Mouse (Mus musculus) lung, embryonic 16.5 days (tissue): ENCODE results near the gene Entpd5. TPM values are rescaled to one million over a fixed set of nuclear protein-coding genes. Genes with fewer than 3 reads are reported as not detected.

Source experiments
- ATAC-seq: fragments of 200-750 bp; cut with Nextera tagmentation; 2 replicates; pipeline ENCODE4 v1.8.0; 2017; ENCODE audit warnings: low read depth, mild to moderate bottlenecking, moderate library complexity
- H3K27ac ChIP-seq: fragments of 300-500 bp; sonication (generic); 2 replicates; pipeline ENCODE4 v1.5.1; 2014; ENCODE audit warnings: mild to moderate bottlenecking, control low read depth, low read length
- H3K27me3 ChIP-seq: fragments of 300-500 bp; sonication (generic); 2 replicates; pipeline ENCODE4 v1.6.1; 2014; ENCODE audit warnings: low read depth, low read length, mixed read lengths; ENCODE audit not compliant: control insufficient read depth, insufficient read depth
- H3K36me3 ChIP-seq: fragments of 300-500 bp; sonication (generic); 2 replicates; pipeline ENCODE4 v1.6.1; 2014; ENCODE audit warnings: low read length; ENCODE audit not compliant: control insufficient read depth, insufficient read depth
- H3K4me1 ChIP-seq: fragments of 300-500 bp; sonication (generic); replicated peaks from 2 replicates; pipeline ENCODE4 v1.6.1; 2014; ENCODE audit warnings: low read length, mixed read lengths; ENCODE audit not compliant: control insufficient read depth, insufficient read depth
- H3K4me2 ChIP-seq: fragments of 300-500 bp; sonication (generic); 2 replicates; pipeline ENCODE4 v1.6.1; 2014; ENCODE audit warnings: low read depth, low read length, control low read depth
- H3K4me3 ChIP-seq: fragments of 300-500 bp; sonication (generic); 2 replicates; pipeline ENCODE4 v1.5.1; 2014; ENCODE audit warnings: mild to moderate bottlenecking, low read length, control low read depth
- H3K9ac ChIP-seq: fragments of 300-500 bp; sonication (generic); 2 replicates; pipeline ENCODE4 v1.6.1; 2014; ENCODE audit warnings: low read length, control low read depth
- H3K9me3 ChIP-seq: fragments of 300-500 bp; sonication (generic); 2 replicates; pipeline ENCODE4 v1.6.1; 2016; ENCODE audit warnings: low read length; ENCODE audit not compliant: control insufficient read depth
- WGBS: fragments of 180-500 bp; shearing (Covaris S2); extraction: QIAGEN DNeasy Blood & Tissue Kit; methylation state at CpG from one replicate; pipeline ENCODE4 v1.1.7; 2014; 5-methylcytosine and 5-hydroxymethylcytosine counted together
- polyA plus RNA-seq: library from polyadenylated mRNA; unstranded; fragments of >200 nt; fragmentation: Nextera tagmentation; extraction: Ambion mirVana; gene quantifications from 2 replicates; pipeline ENCODE4 v1.2.1, GENCODE M21; 2015

Entpd5 gene
- polyA plus RNA-seq, 1 experiment from 2014 or later, result 19.1 TPM

DNA sequence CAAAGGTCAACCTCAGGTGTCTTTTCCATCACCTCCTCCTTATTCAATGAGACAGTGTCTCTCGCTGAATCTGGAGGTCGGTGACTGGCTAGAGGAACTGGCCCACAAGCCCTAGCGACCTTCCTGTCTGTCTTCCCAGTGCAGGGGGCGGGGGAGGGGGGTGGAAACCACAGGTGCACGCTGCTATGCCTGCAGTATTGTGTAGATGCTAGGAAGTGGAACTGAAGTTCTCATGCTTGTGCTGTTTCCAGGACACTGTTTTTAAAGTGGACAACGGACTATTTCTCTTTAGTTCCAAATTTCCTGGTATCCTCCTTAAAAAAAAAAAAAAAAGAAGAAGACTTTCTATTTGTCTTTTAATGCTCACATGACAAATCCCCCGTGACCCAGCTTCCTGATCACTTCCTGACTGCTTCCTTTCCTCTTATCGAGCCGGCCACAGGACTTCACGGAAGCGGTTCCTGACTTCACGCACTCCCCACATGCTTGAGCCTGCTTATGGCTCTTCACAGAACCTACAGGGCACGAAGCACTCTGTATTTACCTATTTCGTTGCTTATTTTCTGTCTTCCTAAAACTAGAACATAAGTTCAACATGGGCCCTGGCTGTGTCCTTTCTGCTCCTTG, 19.9 kb downstream of the Entpd5 start:
- 60% methylated on average over 14 of the region's 14 CpGs for WGBS
- H3K9me3 ChIP-seq, result no peaks in the 10 kb centered on the region
- peaks cover 12% of the 10 kb centered on the region for H3K4me1 ChIP-seq
- no peaks in the 10 kb centered on the region for H3K36me3 ChIP-seq
- H3K9ac ChIP-seq, result no peak overlapping the region
- H3K27ac ChIP-seq, result no peak overlapping the region
- no peak overlapping the region for H3K4me3 ChIP-seq
- no peak for ATAC-seq
- no peaks in the 10 kb centered on the region for H3K27me3 ChIP-seq
- H3K4me2 ChIP-seq, result 0 out of 2 replicates have a peak overlapping the region, but pooled peaks have one; percentile 12

DNA sequence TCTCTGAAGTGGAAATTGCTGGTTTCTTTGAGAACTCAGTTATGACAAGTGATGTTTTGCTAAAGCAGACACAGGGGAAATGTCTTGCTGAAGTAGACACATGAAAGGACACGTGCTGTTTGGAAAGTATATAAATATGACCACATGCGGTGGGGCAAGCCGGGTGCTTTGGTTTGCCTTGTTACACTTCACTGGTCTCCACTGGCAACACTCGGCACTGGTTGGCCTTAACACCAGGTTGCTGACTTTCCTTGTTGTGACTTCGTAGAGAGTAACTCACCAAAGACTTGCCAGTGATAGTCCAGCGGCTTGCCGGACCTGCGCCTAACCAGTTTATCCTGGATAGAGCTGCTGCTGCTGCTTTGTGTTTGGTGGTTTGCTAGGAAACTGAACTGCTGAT, 20.7 kb downstream of the Entpd5 start:
- Histone ChIP-seq H3K4me3 (no peak overlapping the region), H3K9ac (no peak overlapping the region), H3K27me3 (no peaks in the 10 kb centered on the region), H3K9me3 (no peaks in the 10 kb centered on the region), H3K36me3 (no peaks in the 10 kb centered on the region), H3K27ac (no peak overlapping the region), H3K4me2 (no peak overlapping the region), H3K4me1 (peaks cover 12% of the 10 kb centered on the region)
- 81% methylated on average over 8 of the region's 8 CpGs for WGBS
- no peak for ATAC-seq

DNA sequence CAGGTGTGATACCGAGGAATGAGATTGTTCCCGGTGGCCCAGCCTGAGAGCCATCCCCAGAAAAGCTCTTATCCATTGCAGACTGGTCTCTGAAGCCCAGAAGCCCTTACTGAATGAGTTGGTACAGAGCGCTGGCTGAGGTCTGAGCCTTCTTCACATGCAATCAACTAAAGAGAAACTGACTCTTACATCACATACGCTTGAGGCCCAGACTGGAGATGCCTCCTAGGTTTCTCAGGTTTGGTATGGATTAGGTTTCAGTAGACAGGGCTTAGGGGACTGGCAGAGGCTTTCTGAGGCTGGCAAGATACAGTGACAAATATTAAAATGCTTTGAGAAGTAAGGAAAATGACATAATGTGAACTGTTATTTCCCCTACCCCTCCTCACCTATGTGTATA, 23.4 kb downstream of the Entpd5 start:
- 75% methylated on average over 4 of the region's 4 CpGs for WGBS
- no peak overlapping the region for H3K9ac ChIP-seq

DNA sequence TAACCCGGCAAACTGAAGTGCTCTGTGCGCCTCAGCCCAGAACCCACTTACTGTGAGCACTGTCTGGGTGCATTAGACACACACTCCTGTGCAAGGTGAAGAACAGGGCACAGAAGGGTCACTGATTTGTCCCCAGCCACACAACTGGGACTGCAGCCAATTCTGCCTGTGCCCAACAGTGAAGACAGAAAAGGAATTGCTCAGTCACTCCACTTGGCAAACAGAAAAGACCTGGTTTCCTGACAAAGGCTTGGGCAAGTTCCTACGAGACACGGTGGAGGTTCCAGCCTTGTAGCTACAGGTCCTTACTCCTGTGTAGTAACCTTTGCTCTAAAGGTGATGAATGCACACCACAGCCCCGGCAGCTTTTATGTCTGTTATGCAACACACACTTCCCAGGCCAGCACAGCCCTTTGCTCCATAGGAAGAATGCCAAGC, 24.2 kb downstream of the Entpd5 start:
- no peaks in the 10 kb centered on the region for H3K9me3 ChIP-seq
- WGBS, result 32% methylated on average over 5 of the region's 5 CpGs
- peak overlapping the region; percentile 78 for H3K27ac ChIP-seq
- H3K4me2 ChIP-seq, result no peak overlapping the region
- H3K4me3 ChIP-seq, result no peak overlapping the region
- H3K4me1 ChIP-seq, result peaks cover 12% of the 10 kb centered on the region
- H3K27me3 ChIP-seq, result no peaks in the 10 kb centered on the region
- H3K36me3 ChIP-seq, result no peaks in the 10 kb centered on the region
- peak; percentile 86 for ATAC-seq
- no peak overlapping the region for H3K9ac ChIP-seq

More for the DNA sequence above, 23.4 kb downstream of the Entpd5 start:
- Histone ChIP-seq H3K27me3 (no peaks in the 10 kb centered on the region), H3K4me3 (no peak overlapping the region), H3K4me2 (no peak overlapping the region), H3K9me3 (no peaks in the 10 kb centered on the region), H3K4me1 (peaks cover 12% of the 10 kb centered on the region), H3K36me3 (no peaks in the 10 kb centered on the region), H3K27ac (peak overlapping the region; percentile 78)
- ATAC-seq, result no peak

DNA sequence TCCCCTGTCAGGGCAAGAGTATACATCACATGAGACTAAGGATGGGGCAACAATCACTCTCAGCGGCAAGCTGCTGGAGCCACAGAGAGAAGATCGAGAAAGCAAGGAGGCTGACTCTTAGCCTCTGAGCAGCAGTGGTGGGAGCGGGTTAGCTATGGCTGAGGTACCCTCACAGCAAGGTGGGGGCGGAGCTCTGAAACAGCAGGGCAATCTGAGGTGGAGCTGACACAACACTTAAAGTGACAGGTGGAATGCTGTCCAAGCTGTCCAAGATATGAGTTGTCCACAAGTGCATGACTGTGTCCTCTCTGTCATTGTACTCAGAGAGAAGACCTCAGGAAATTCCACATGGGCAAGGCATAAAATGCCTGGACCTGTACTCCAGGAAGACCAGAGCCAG, 26.5 kb downstream of the Entpd5 start:
- WGBS, result 69% methylated on average over 4 of the region's 4 CpGs
- H3K4me1 ChIP-seq, result peaks cover 12% of the 10 kb centered on the region
- no peaks in the 10 kb centered on the region for H3K27me3 ChIP-seq
- H3K4me2 ChIP-seq, result no peak overlapping the region
- H3K27ac ChIP-seq, result no peak overlapping the region
- no peak for ATAC-seq
- no peak overlapping the region for H3K9ac ChIP-seq
- no peaks in the 10 kb centered on the region for H3K9me3 ChIP-seq
- H3K36me3 ChIP-seq, result no peaks in the 10 kb centered on the region
- H3K4me3 ChIP-seq, result no peak overlapping the region

DNA sequence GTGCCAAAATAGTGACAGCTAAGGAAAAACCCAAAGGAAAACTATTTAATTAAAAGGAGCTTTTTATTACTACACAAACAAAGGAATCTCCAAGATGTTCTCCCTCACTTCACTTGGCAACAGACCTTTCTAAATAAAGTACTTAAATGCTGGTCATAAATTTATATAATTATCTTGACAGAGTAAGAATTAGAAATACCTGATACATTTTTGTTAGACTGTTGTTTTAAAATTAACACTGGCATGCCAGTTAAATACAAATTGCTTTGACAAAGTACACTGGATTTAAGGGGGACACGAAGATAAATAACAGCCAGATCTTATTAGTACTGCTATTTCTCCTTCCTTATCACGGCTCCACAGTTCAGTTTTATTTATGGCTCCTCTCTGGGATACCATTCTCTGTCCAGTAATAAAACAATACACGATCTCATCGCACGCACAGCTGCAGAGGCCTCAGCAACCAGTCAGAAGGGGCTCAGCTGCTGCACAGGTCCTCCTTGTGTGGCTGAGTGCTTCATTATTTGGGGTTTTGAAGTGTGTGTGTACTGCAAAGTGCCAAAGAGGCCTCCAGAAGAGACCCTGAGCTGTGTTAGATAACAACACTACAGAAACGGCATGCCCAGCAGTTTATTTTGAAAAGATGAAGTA, 34.9 kb downstream of the Entpd5 start:
- no peak overlapping the region for H3K9ac ChIP-seq
- H3K4me1 ChIP-seq, result no peaks in the 10 kb centered on the region
- peaks cover 30% of the 10 kb centered on the region for H3K36me3 ChIP-seq
- H3K27ac ChIP-seq, result no peak overlapping the region
- 73% methylated on average over 6 of the region's 6 CpGs for WGBS
- no peak for ATAC-seq
- no peak overlapping the region for H3K4me3 ChIP-seq
- no peaks in the 10 kb centered on the region for H3K27me3 ChIP-seq
- H3K9me3 ChIP-seq, result no peaks in the 10 kb centered on the region
- H3K4me2 ChIP-seq, result no peak overlapping the region

DNA sequence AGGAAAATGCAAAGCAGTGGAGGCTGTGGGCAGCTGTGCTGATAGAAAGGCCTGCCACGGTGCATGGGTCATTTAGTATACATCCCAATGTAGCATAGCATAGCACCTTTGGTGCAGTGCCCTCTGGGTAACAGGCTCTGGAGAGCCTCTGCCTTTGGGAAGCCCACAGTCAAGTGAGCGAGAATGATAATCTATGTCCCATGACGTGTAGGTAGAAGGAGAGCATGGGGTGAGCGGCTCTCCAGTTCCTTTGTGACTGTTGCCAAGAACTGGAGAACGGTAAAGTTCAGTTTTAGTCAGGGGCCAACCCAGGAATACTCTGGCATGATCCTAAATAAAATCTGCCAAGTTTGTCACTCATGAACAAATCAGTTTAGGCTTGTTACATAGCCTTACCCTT, 37.2 kb downstream of the Entpd5 start:
- Histone ChIP-seq H3K4me1 (no peaks in the 10 kb centered on the region), H3K4me2 (no peak overlapping the region), H3K27ac (no peak overlapping the region), H3K27me3 (no peaks in the 10 kb centered on the region), H3K4me3 (no peak overlapping the region), H3K36me3 (peaks cover 44% of the 10 kb centered on the region), H3K9ac (no peak overlapping the region), H3K9me3 (no peaks in the 10 kb centered on the region)
- no peak for ATAC-seq
- 89% methylated on average over 5 of the region's 5 CpGs for whole genome bisulfite sequencing

DNA sequence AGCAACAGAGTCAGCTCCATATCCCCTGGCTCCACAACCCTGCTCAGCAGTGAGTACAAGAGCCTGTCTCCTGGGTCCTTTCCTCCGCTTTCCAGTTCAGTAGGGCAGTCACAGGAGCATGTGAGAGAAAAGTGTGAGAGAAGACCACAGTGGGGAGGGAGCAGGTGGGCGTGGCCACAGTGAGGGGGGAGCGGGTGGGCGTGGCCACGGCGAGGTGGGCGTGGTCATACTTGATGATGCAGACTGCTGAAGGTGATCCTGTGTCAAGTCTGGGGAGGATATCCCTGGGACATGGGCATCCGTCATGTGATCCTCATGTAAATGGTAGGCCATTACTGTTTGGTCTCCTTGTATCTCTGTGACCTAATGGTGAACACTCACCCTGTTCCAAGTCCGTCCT, 41.9 kb downstream of the Entpd5 start:
- H3K36me3 ChIP-seq, result peaks cover 31% of the 10 kb centered on the region

DNA sequence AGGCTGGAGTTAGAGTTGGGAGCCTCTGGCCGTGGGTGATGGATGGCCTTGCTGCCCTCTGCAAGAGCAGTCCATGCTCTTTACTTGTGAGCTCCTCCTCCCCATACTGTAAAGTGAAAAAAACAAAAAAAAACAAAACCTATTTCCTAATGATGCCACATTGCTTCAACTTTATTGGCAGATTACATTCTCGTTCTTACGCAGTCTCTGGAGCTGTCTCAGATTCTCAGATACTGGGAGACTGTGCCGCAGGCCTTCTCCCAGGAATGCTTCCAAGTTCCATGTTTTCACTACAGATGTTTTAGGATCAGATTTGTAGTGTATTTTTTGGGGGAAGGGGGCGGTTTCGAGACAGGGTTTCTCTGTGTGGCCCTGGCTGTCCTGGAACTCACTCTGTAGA, 43.7 kb downstream of the Entpd5 start:
- WGBS, result 91% methylated on average over 6 of the region's 6 CpGs
- Histone ChIP-seq H3K4me2 (no peak overlapping the region), H3K27me3 (no peaks in the 10 kb centered on the region), H3K9ac (no peak overlapping the region), H3K27ac (no peak overlapping the region), H3K4me3 (no peak overlapping the region), H3K36me3 (peaks cover 20% of the 10 kb centered on the region), H3K9me3 (no peaks in the 10 kb centered on the region), H3K4me1 (peaks cover 10% of the 10 kb centered on the region)
- no peak for ATAC-seq

More for the DNA sequence above, 41.9 kb downstream of the Entpd5 start:
- WGBS, result 63% methylated on average over 9 of the region's 9 CpGs
- Histone ChIP-seq H3K4me3 (no peak overlapping the region), H3K4me1 (peaks cover 7% of the 10 kb centered on the region), H3K9me3 (no peaks in the 10 kb centered on the region), H3K27me3 (no peaks in the 10 kb centered on the region), H3K4me2 (no peak overlapping the region), H3K9ac (no peak overlapping the region), H3K27ac (no peak overlapping the region)
- 0 out of 2 replicates have a peak, but pooled peaks have one; percentile 17 for ATAC-seq
